Mouse (Mus musculus) CH12.LX (cell line): Measurements from ENCODE around the gene Kcnk2.
A peak's percentile ranks its signal among the peaks of the same experiment; 100 is the strongest.

Experiments used
- CHD1 ChIP-seq: IDR thresholded peaks from 2 replicates; pipeline ENCODE4 v1.6.1; 2012; ENCODE audit warnings: low read depth, low read length, improper control_type of control experiment, inconsistent platforms
- CTCF ChIP-seq, 2 experiments: IDR thresholded peaks in 1 of 2; conservative IDR thresholded peaks in 1 of 2; 2 replicates each; pipeline ENCODE4 v1.5.1; 2011 to 2012; ENCODE audit warnings: low read depth in 2 of 2, low read length in 2 of 2, improper control_type of control experiment in 1 of 2, inconsistent platforms in 1 of 2, mild to moderate bottlenecking in 1 of 2, moderate library complexity in 1 of 2
- EP300 ChIP-seq: IDR thresholded peaks from 2 replicates; pipeline ENCODE4 v1.6.1; 2011; ENCODE audit warnings: low read length, improper control_type of control experiment
- GABPA ChIP-seq: IDR thresholded peaks from 2 replicates; pipeline ENCODE4 v1.6.1; 2012; ENCODE audit warnings: low read depth, low read length, improper control_type of control experiment, inconsistent platforms; ENCODE audit not compliant: insufficient replicate concordance
- KAT2A ChIP-seq: IDR thresholded peaks from 2 replicates; pipeline ENCODE4 v1.6.1; 2012; ENCODE audit warnings: low read length, improper control_type of control experiment, inconsistent platforms; ENCODE audit not compliant: insufficient replicate concordance
- MAX ChIP-seq: IDR thresholded peaks from 2 replicates; pipeline ENCODE4 v1.6.1; 2011; ENCODE audit warnings: low read length, improper control_type of control experiment
- MAZ ChIP-seq: IDR thresholded peaks from 2 replicates; pipeline ENCODE4 v1.6.1; 2012; ENCODE audit warnings: low read depth, mild to moderate bottlenecking, inconsistent platforms, low read length, improper control_type of control experiment, moderate library complexity
- MYC ChIP-seq: IDR thresholded peaks from 2 replicates; pipeline ENCODE4 v1.6.1; 2011; ENCODE audit warnings: low read depth, mild to moderate bottlenecking, improper control_type of control experiment, low read length
- PAX5 ChIP-seq: IDR thresholded peaks from 2 replicates; pipeline ENCODE4 v1.6.1; 2012; ENCODE audit warnings: low read length, inconsistent platforms, mixed read lengths
- POLR2A ChIP-seq: IDR thresholded peaks from 2 replicates; pipeline ENCODE4 v1.6.1; 2011; ENCODE audit warnings: low read depth, mild to moderate bottlenecking, improper control_type of control experiment, low read length
- SIN3A ChIP-seq: IDR thresholded peaks from 2 replicates; pipeline ENCODE4 v1.6.1; 2012; ENCODE audit warnings: low read length, improper control_type of control experiment, inconsistent platforms
- TBP ChIP-seq: conservative IDR thresholded peaks from 2 replicates; pipeline ENCODE4 v1.6.1; 2011; ENCODE audit warnings: low read depth, low read length, improper control_type of control experiment
- ZC3H11A ChIP-seq: IDR thresholded peaks from 2 replicates; pipeline ENCODE4 v1.6.1; 2012; ENCODE audit warnings: low read depth, mild to moderate bottlenecking, inconsistent platforms, low read length, improper control_type of control experiment
- ZNF384 ChIP-seq: IDR thresholded peaks from 2 replicates; pipeline ENCODE4 v1.6.1; 2012; ENCODE audit warnings: low read depth, low read length, improper control_type of control experiment, inconsistent platforms

DNA sequence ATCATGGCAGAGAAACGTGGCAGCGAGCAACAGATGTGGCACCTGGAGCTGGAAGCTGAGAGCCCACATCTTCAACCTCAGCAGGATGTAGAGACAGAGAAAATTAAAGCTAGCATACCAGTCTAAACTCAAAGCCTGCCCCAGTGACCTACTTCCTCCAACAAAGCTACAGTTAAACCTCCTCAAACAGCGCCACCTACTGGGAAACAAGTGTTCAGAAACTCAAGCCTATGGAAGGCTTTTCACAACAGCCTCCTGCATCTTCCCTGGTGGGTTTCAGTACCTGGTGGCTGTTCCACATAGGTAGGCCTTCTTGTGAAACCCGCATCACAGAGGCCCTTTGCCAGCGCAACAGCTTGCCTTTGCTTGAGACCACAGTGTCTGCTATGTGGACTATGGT, 52.9 kb downstream of the Kcnk2 start:
- TF ChIP-seq EP300 (no peak), CTCF (conservative IDR thresholded peaks at IDR 0.05 in 1 of 2, IDR thresholded peaks at IDR 0.05 in 1 of 2; ENCODE audit: low read depth in 2 of 2, low read length in 2 of 2) (peak in 1 of 2 experiments; percentile 29; a peak in 2 of 4 replicates), ZNF384 (no peak), CHD1 (no peak), POLR2A (no peak), ZC3H11A (no peak), SIN3A (no peak), GABPA (no peak), PAX5 (no peak), MYC (no peak), MAX (no peak), KAT2A (no peak), MAZ (no peak), TBP (no peak)
